Mouse (Mus musculus): ENCODE measurements around the gene St6galnac3. TPM values are rescaled to one million over a fixed set of nuclear protein-coding genes. Genes with fewer than 3 reads are reported as not detected.

St6galnac3 gene
- total and polyA plus RNA-seq, 3 experiments, result 0.08 to 1.1 (median 0.38) TPM

- in situ Hi-C loops (cut with MboI; ENCODE audit: low pct_ligation_motif_present, low pct_unique_long_range_greater_than_20kb, low sequenced_read_pairs), result no loop called here
- Histone ChIP-seq H3K27me3 (replicated peaks) (no peaks in the 10 kb centered on the region), H3K9ac (ENCODE audit: insufficient read depth, low read depth) (no peak overlapping the region), H3K27ac (ENCODE audit: insufficient read depth, low read depth) (no peak overlapping the region), H3K79me2 (replicated peaks; ENCODE audit: control insufficient read depth, extremely low read depth, insufficient read depth, poor library complexity, severe bottlenecking) (no peaks in the 10 kb centered on the region), H3K4me1 (ENCODE audit: control insufficient read depth in 1 of 2, insufficient read depth in 2 of 2) (no peaks in the 10 kb centered on the region), H3K4me3 (replicated peaks in 1 of 3; ENCODE audit: low read depth in 2 of 3, low read length in 2 of 3, poor library complexity in 1 of 3) (no peak overlapping the region), H3K4me2 (ENCODE audit: insufficient read depth, low read depth, poor library complexity, severe bottlenecking) (no peak overlapping the region), H3K36me3 (replicated peaks in 1 of 2; ENCODE audit: control insufficient read depth in 1 of 2, insufficient read depth in 1 of 2, low read length in 1 of 2) (no peaks in the 10 kb centered on the region), H3K9me3 (replicated peaks; ENCODE audit: low read length) (peaks cover 2% of the 10 kb centered on the region)
- TF ChIP-seq MEF2A (IDR thresholded peaks at IDR 0.05; ENCODE audit: borderline replicate concordance, low read depth, low read length) (no peak), PAX5 (IDR thresholded peaks at IDR 0.05; ENCODE audit: low read length) (0 out of 2 replicates have a peak, but pooled peaks have one; percentile 17), ZNF384 (IDR thresholded peaks at IDR 0.05; ENCODE audit: low read depth, low read length) (no peak)
- no peak for DNase-seq (ENCODE audit: extremely low read depth)
- dilution Hi-C loops (cut with MboI; ENCODE audit: extremely low pct_ligation_motif_present, extremely low pct_unique_long_range_greater_than_20kb, low sequenced_read_pairs), result no loop called here
Measured at GRCm38 (mm10) chr3:153642826-153643225, 82.1 kb downstream of the St6galnac3 start.

GRCm38 (mm10) chr3:153641805-153642204, 83.2 kb downstream of the St6galnac3 start:
- dilution Hi-C loops (cut with MboI; ENCODE audit: extremely low pct_ligation_motif_present, extremely low pct_unique_long_range_greater_than_20kb, low sequenced_read_pairs) (no loop called here), in situ Hi-C loops (cut with MboI; ENCODE audit: low pct_ligation_motif_present, low pct_unique_long_range_greater_than_20kb, low sequenced_read_pairs) (no loop called here)
- H3K4me1 ChIP-seq (ENCODE audit: control insufficient read depth in 1 of 2, insufficient read depth in 2 of 2), result peaks cover 0 to 1% of the 10 kb centered on the region in 2 experiments; a peak in 1 of 4 replicates
- no peaks in the 10 kb centered on the region for H3K9me3 ChIP-seq (replicated peaks; ENCODE audit: low read length)
- no peak overlapping the region for H3K4me3 ChIP-seq (replicated peaks in 1 of 3; ENCODE audit: low read depth in 2 of 3, low read length in 2 of 3, poor library complexity in 1 of 3)
- no peak for DNase-seq (ENCODE audit: extremely low read depth)
- H3K79me2 ChIP-seq (replicated peaks; ENCODE audit: control insufficient read depth, extremely low read depth, insufficient read depth, poor library complexity, severe bottlenecking), result no peaks in the 10 kb centered on the region
- TF ChIP-seq MAZ (IDR thresholded peaks at IDR 0.05; ENCODE audit: low read depth, low read length), result no peak
- TF ChIP-seq RAD21 (IDR thresholded peaks at IDR 0.05; ENCODE audit: low read depth, low read length), result no peak
- H3K27ac ChIP-seq (ENCODE audit: insufficient read depth, low read depth), result no peak overlapping the region
- H3K27me3 ChIP-seq (replicated peaks), result no peaks in the 10 kb centered on the region
- H3K4me2 ChIP-seq (ENCODE audit: insufficient read depth, low read depth, poor library complexity, severe bottlenecking), result no peak overlapping the region
- H3K36me3 ChIP-seq (replicated peaks in 1 of 2; ENCODE audit: control insufficient read depth in 1 of 2, insufficient read depth in 1 of 2, low read length in 1 of 2), result no peaks in the 10 kb centered on the region
- no peak overlapping the region for H3K9ac ChIP-seq (ENCODE audit: insufficient read depth, low read depth)

DNA sequence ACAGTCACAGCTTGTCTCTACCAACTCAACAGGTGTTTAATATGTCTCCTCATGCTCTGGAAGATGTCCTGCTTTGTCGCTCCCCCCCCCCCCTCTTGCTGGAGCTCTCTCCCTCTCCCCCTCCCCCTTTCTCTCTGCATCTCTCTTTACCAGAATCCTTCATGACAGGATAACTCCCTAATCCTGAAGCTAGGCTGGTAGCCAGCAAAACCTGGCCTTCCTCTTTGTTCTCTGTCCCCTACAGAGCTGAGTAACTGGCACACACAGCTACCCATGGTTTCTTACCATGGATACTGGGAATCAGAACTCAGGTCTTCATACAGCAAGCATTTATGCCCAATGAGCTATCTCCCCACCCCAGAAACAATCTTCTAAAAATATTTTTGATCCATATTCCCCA, 87.6 kb downstream of the St6galnac3 start:
- H3K79me2 ChIP-seq (replicated peaks; ENCODE audit: control insufficient read depth, extremely low read depth, insufficient read depth, poor library complexity, severe bottlenecking), result no peaks in the 10 kb centered on the region
- peaks cover 0 to 8% of the 10 kb centered on the region in 2 experiments; a peak in 1 of 4 replicates for H3K4me1 ChIP-seq (ENCODE audit: control insufficient read depth in 1 of 2, insufficient read depth in 2 of 2)
- DNase-seq (ENCODE audit: extremely low read depth), result no peak
- H3K36me3 ChIP-seq (replicated peaks in 1 of 2; ENCODE audit: control insufficient read depth in 1 of 2, insufficient read depth in 1 of 2, low read length in 1 of 2), result no peaks in the 10 kb centered on the region
- H3K4me2 ChIP-seq (ENCODE audit: insufficient read depth, low read depth, poor library complexity, severe bottlenecking), result no peak overlapping the region
- in situ Hi-C loops (cut with MboI; ENCODE audit: low pct_ligation_motif_present, low pct_unique_long_range_greater_than_20kb, low sequenced_read_pairs) (no loop called here), dilution Hi-C loops (cut with MboI; ENCODE audit: extremely low pct_ligation_motif_present, extremely low pct_unique_long_range_greater_than_20kb, low sequenced_read_pairs) (no loop called here)
- H3K9ac ChIP-seq (ENCODE audit: insufficient read depth, low read depth), result no peak overlapping the region
- TF ChIP-seq HCFC1 (IDR thresholded peaks at IDR 0.05; ENCODE audit: low read depth, low read length), result no peak
- no peak for TF ChIP-seq JUND (conservative IDR thresholded peaks at IDR 0.05; ENCODE audit: low read depth, low read length)
- no peak for TF ChIP-seq RCOR1 (conservative IDR thresholded peaks at IDR 0.05; ENCODE audit: low read depth, low read length)
- no peak for TF ChIP-seq ZC3H11A (IDR thresholded peaks at IDR 0.05; ENCODE audit: low read depth, low read length)
- no peak overlapping the region for H3K27ac ChIP-seq (ENCODE audit: insufficient read depth, low read depth)
- no peaks in the 10 kb centered on the region for H3K27me3 ChIP-seq (replicated peaks)
- no peak overlapping the region for H3K4me3 ChIP-seq (replicated peaks in 1 of 3; ENCODE audit: low read depth in 2 of 3, low read length in 2 of 3, poor library complexity in 1 of 3)
- no peaks in the 10 kb centered on the region for H3K9me3 ChIP-seq (replicated peaks; ENCODE audit: low read length)

Measured in CH12.LX (cell line).